Mouse (Mus musculus) mouse trophoblast stem cell (cell line): ENCODE measurements around the gene Olfr15.

Experiments
- in situ Hi-C, 2 experiments: fragments of 300-500 bp; cut with MseI, MboI; formaldehyde crosslinking; loops; 2 replicates in 1 of 2; 3 replicates in 1 of 2; pipeline ENCODE4 v1.15.1; 2025

Gene Olfr15

GRCm38 (mm10) chr16:3872216-3873047, 41.8 kb downstream of the Olfr15 start, which contains the start of gene Naa60:
Gene Naa60, plus strand, starts transcription at chr16:3872375.
- in situ Hi-C loops = no loop called here

- in situ Hi-C loops = no loop called here
Observed at GRCm38 (mm10) chr16:3876346-3876745, 45.7 kb downstream of the Olfr15 start.

GRCm38 (mm10) chr16:3884201-3885064, 53.8 kb downstream of the Olfr15 start, which contains the start of the genes Zfp597 and Gm20695:
Gene Zfp597, minus strand, starts transcription at chr16:3884561.
Gene Gm20695, plus strand, starts transcription at chr16:3884648.
- in situ Hi-C loops = no loop called here

- in situ Hi-C loops = no loop called here
Observed at GRCm38 (mm10) chr16:3885065-3885670, 54.5 kb downstream of the Olfr15 start.

GRCm38 (mm10) chr16:3891621-3892295, 61.1 kb downstream of the Olfr15 start:
- in situ Hi-C loops = no loop called here

- in situ Hi-C loops = no loop called here
Observed at GRCm38 (mm10) chr16:3893739-3894138, 63.1 kb downstream of the Olfr15 start.
